Mouse (Mus musculus) gastrocnemius, adult 18-20 months (tissue): ENCODE measurements around the gene Gch1. TPM values are rescaled to one million over a fixed set of nuclear protein-coding genes. Genes with fewer than 3 reads are reported as not detected.

Source experiments
- total RNA-seq, 2 experiments: library from RNA; stranded (reverse); gene quantifications; 2 replicates each; pipeline ENCODE4 v1.2.3; 2021

The Gch1 gene
- total RNA-seq, 2 experiments from 2014 or later: 1.9 to 3.6 TPM

Other genes with a start within 250 kb of the Gch1 start
- under 1 TPM; 0.40 to 0.53 TPM for gene Wdhd1, start 87.4 kb upstream of the Gch1 start, total RNA-seq
- gene Socs4, start 87.5 kb upstream of the Gch1 start, total RNA-seq: 1 to 10 TPM; 6.9 to 9.3 TPM
- gene Mapk1ip1l, start 108.9 kb upstream of the Gch1 start, total RNA-seq: 10 to 100 TPM; 24.2 to 24.6 TPM
- 1 to 10 TPM; 4.8 to 4.9 TPM for gene Lgals3, start 178.3 kb upstream of the Gch1 start, total RNA-seq
- gene Dlgap5, start 229.0 kb upstream of the Gch1 start, total RNA-seq: not detected